Mouse (Mus musculus): ENCODE measurements at regions not wholly inside any gene's neighbourhood (a gene's known extent, or its start where the extent isn't known, plus 50 kb on each side); places are given as distances from the start of the nearest gene placed in this dataset.

DNA sequence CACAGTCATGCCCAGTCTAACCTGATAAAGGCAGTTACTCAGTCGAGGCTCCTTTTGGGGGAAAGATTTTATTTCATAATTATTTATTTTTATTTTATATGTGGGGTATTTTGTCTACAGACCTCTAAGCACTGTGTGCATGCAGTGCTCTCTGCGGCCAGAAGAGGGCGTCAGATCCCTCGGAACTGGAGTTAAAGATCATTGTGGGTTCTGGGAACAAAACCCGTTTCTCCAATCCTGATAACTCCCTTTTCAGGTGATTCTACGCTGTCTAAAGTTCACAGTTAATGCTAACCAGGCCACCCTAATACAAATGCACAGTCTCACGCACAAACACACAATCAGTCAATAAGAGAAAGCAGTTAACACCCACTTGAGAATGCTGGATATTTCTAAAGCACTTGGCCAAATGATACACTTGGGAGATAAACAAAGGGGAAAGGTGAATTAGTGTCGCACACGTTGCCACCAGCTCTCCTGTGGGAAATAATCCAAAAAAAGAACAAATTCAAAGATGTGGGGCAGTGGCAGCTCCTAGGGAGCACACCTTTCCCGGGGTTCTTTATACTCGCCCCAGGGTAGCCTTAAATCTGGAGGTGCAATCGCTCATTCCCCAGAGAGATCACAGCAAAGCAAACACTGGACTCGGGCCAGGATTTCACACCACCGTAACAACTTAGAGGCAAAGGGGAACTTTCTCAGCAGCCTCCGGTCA lies 281.9 kb upstream of the Jmjd1c start:
- peak; percentile 43; the same call in 1 of the 2 replicates for TF ChIP-seq CTCF (IDR thresholded peaks at IDR 0.05; ENCODE audit: borderline replicate concordance, insufficient read depth, low read length)
- no peak for TF ChIP-seq POLR2A (IDR thresholded peaks at IDR 0.05; ENCODE audit: low read depth, low read length)
